Mouse (Mus musculus) hematopoietic stem cell, adult 5-6 weeks (primary cell): ENCODE results near the gene Sdccag8. TPM values are rescaled to one million over a fixed set of nuclear protein-coding genes. Genes with fewer than 3 reads are reported as not detected.

Source experiments
- ATAC-seq, 2 experiments: fragments of 125-278 bp in 1 of 2; replicated peaks in 1 of 2; 2 replicates each; pipeline ENCODE4 v1.8.0; 2016 to 2017; ENCODE audit warnings: inconsistent platforms in 2 of 2, mild to moderate bottlenecking in 2 of 2, moderate number of reproducible peaks in 2 of 2, low read depth in 1 of 2, moderate TSS enrichment in 1 of 2; ENCODE audit not compliant: low FRiP score in 2 of 2, poor library complexity in 2 of 2, severe bottlenecking in 2 of 2, insufficient read depth in 1 of 2, low TSS enrichment in 1 of 2
- total RNA-seq: library from RNA; stranded (forward); fragments of 172-1452, 232-1000 nt; gene quantifications from 2 replicates; pipeline ENCODE4 v1.2.3, GENCODE M21; 2017

Gene Sdccag8
- total RNA-seq, 1 experiment from 2014 or later: 36.5 TPM

DNA sequence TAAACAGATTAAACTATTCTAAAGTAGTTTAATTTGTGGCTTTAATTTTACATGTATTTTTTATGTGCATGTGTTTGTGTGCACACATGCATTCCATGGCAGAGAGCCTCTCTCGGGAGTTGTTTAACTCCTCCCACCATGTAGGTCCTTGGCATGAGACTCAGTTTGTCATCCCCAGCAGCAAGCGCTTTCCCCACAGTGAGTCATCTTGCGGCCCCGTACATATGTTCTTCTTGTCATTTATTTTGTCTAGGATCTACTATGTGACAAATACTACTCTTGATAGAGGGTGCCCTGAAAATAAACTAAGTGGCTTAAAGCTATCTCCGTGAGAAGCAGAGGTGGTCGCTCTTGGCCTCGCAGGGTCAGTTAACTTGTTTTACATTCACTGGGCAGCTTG, 36.9 kb downstream of the Sdccag8 start:
- no peak for ATAC-seq

DNA sequence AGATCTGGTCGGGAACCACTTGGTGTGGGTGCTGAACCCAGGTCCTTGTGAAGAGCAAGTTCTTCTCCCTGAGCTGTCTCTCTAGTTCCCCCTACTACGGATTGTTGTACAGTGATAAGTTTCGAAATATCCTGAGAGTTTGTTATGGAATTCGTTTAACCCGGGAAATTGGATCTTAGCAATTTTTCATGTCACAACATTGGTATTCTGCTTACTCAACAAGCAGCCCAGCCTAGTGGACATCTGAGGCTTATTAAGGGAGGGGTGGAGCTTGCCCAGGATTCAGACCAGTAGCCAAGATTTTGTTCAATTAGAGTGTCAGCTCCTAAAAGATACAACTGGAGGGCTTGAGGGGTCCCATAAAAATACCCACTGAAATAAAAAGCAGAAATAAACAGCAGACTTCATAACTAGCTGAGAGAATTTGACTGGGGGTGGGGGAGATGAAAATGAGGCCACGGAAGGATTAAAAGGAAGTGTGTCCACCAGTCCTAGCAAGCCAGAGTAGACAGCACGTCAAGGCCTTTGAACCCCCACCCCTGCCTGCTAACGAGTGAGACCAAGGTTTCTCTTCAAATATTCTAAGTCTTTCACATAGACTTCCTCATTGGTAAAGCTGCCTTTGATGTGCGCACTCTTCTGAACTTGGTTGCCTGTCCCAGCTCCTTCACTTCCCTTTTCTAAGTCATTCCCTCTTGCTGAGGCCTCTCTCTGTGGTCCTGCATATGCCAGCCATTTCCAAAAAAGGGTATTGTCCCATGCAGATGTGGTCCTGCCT, 38.5 kb downstream of the Sdccag8 start:
- peak; percentile 49 to 69; a peak in 3 of 4 replicates for ATAC-seq

DNA sequence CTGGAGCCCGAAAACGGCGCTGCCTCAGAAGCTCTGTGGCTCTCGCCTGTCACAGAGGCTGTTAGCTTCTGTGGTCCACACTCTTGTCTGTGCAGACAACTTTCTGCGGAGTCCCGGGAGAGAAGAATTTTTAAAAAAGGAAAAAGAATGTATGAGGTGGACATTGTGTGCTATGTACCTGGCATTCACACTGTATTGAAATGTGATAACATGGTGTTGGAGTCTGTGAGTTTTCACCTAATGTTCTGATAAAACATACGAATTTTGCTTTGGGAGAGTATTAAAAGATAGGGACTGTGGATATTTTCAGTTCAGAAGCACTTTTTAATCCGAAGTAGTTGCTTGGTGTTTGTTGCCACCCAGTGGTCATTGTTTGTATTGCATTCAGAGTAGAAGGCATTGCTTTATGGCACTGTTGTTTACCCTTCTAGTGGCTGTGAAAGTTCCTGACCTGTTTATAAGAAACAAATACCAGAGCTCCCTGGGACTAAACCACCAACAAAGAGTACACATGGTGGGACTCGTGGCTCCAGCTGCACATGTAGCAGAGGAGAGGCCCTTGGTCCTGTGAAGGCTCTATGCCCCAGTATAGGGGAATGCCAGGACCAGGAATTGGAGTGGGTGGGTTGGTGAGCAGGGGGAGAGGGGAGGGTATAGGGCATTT, 47.7 kb downstream of the Sdccag8 start:
- peak; percentile 56 to 75; a peak in 3 of 4 replicates for ATAC-seq

DNA sequence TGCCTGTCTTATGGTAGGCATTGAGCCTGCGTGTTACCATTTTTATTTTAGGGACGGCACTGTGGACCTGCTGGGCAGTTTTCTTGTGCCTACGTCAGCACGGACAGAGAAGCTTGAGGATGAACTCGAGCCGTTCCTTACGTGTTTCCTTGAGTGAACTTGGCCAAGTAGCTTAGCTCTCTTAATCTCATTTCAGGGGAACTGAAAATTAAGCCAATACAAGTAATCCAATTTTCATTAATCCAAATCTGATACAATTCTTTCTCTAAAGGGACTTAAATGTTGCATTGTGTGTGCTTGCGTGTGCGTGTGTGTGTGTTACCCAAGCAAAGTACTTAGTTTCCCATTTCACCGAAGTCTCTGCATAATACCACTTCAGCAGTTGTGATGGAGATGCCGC, 56.0 kb downstream of the Sdccag8 start:
- no peak for ATAC-seq

DNA sequence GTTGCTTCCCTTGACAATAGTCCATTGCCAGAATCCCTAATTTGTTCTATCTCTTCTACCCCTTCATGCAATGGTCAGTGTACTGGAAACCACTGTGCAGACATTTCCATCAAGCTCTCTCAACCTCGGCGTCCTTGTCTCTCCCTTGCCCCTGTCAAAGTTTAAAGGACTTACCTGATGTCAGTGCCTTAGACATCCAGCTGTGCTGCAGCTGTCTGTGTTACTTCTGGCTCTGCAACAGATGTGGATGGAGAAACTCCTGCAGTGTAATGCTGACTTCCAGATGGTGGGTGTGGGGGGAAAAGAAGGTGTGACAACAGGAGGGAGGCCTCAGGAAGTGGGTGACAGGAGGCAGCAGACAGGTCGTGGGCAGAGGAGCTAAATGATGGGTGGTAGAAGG, 57.5 kb downstream of the Sdccag8 start:
- no peak for ATAC-seq

DNA sequence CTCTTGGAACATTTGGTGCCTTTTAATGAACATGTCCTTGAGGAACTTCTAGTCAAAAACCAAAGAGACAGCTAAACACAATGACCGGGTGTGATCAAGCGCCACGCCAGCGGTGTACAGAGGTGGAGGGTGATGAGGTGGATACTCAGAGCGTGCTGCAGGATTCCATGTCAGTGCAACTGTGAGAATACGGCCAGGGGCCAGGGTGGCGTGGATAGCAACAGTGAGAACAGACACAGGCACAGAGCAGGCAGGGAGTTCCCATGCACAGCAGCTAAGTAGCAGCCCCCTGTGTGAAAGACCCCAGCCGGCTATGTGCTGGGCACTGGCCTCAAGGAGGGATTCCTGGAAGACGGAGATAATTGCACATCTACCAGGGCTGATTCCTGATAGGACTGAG, 59.0 kb downstream of the Sdccag8 start:
- ATAC-seq: no peak

DNA sequence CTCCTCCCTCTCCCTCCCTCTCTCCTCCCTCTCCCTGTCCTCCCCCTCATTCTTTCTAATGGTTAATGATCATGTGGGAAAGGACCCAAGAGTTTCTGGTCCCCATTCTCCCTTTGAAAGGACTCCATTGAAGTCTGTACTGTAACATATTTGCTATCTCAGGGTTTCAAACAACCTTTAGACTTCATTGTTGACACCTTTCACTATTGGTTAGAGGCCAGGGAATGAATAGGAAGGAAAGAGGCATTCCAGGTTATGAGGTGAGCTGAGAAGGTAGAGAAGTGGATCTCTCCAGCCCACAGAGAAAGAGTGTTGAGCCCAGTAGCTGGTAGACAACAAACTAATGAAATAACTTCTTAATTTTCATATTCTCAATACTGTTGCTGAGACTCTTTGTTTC, 59.7 kb downstream of the Sdccag8 start:
- ATAC-seq: no peak

DNA sequence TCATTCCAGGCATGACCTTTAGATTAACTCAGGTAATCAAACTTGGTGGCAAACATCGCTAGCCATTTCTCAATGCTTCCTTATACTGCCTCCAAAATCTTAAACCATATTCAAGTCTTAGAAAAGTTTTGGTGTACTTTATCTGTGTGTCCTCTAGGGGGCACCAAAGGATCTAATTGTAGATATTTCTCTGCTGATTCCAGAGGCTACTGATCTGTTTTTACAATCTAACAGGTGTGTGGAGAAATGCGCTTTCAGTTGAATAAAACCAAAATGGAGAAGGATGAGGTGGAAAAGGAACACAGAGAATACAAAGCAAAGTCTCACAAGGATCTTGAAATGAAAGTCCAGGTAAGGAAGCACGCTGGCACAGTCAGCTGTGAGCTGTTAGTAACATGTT, 63.3 kb downstream of the Sdccag8 start:
- peak; percentile 37 to 64; a peak in 1 of 4 replicates for ATAC-seq

DNA sequence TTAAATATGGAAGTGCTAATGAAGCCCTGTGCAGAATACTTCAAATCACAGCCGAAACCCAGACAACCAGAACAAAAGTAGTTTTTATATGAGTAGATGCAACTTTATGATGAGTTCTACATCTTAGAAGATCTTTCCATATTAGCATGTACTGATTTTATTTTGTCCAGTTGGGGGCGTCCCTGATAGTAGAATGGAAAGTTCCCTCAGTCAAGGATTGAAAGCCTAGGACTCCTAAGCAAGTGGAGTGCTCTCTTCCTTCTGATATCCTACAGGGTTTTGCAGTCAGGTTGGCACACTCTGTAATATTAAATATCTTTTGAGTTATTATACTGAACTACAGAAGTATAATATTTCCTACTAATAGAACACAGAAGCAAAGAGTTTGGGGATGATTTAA, 64.5 kb downstream of the Sdccag8 start:
- no peak for ATAC-seq

DNA sequence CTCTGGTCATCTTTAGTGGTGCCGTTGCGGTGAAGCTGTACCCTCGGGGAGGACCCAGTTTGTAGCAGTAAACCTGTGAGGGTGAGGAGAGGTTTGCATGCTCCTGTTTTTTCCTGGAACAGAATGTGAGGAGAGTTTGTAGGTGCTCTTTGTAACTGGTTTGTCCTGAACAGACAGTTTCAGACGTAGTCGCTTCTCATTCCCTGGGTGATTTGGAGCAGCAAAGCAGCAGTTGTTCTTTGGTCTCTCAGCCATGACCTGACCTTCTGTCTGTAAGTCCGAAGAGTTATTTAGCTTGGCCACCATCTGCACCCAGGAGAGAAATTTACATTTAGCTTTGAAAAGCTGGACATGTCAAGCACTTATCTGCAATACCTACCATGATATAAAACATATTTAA, 65.2 kb downstream of the Sdccag8 start:
- ATAC-seq: no peak

DNA sequence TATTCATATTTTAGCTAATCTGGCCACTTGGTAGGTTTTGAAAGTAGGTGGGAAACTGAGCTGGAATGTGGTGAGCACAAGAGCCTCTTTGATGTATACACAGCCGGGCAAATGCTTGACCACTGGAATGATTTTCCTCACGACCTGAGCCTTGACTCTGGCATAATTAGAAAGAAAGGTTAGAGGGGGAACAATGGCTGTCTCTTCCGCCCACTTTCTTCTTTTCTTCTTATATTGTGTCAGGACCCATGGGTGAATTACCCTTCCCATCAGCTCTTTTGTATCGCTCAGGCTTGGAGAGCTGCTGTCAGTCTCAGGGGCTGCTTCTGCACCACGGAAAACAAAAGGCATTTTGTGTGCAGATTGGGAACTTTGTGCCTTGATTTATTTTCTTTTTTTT, 65.6 kb downstream of the Sdccag8 start:
- no peak for ATAC-seq

DNA sequence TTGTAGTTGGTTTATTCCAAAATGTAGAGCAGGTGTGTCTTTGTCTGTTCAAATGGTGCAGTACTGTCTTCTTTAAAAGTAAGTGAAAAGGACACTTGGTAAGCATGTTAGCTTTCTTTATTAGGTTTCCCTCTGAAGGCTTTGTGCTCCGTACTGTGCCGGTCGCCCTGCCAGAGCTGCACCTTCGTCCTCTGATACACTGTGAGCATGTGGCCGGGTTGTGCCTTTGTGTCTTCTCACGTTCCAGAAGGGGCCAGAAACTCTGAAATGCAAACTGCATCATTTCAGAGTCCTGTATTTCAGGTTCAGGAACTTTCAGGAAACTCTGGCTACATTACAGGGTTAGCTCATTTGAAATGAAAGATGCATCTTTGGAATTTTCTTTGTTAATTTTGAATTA, 66.5 kb downstream of the Sdccag8 start:
- no peak for ATAC-seq

DNA sequence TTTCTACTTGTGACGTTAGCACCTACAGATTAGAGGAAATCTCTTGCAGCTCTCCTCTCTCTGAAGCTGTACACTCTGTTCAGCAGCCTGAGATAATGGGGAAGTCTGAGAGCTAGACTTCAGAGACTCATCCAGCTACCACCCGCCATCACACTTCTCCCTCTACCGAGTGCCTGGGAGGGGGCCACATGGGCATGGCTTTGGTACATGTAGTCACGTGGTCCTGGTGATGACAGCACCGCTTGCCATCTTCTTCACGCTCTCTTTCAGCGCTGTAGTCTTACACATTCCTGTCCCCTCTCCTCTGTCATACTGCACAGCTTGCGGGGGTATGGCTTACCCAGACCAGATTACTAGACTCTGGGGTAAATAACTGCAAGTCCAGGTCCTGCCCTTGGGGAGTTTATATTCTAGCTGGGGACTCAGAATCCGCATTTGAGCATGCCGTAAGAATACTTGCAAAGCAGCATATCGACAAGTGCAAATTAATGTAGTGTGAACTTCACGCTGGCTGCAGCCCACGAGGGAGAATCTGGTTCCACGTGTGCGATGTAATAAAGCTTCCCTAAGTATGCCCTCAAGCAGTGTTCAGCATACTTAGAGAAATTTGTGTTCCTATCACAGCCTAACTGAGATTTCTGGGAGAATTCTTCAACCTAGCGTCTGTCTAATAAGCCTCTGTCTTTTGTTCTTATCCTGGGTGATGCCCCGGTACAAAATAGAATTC, 70.9 kb downstream of the Sdccag8 start:
- ATAC-seq: no peak

DNA sequence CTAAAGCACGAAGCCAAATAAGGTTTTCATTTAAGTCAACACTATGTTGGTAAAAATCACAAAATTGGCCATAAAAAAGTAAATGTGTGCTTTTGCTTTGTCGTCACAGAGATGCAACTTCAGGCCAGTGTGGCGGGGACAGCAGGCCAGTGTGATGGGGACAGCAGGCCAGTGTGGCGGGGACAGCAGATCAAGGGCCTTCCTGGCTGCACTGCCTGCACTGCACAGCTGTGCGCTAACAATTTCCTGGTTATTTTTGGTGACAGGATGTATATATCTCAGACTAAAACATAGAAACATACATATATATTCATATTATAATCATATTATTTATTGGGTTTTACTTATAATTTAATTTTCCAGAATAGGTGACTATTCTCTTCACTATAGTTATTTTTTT, 71.5 kb downstream of the Sdccag8 start:
- no peak for ATAC-seq

DNA sequence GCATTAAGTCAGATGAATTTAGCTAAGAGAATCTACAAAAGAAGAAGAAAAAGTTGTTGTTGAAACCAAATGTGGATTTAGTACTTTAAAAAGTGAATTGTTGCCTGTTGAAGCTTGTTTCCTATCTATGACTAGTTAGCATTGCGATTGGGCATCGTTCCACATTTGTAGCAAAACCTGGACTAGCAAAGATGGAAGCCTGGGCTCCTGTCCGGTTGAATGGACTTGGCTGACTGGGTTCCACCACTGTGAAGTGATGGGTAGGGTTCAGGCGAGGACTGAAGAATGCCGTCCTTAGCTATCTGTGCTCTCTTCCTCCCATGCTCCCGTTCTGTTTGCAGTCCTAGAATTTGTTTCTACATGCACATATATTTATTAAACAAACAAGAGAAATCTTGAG, 89.3 kb downstream of the Sdccag8 start:
- ATAC-seq: no peak

DNA sequence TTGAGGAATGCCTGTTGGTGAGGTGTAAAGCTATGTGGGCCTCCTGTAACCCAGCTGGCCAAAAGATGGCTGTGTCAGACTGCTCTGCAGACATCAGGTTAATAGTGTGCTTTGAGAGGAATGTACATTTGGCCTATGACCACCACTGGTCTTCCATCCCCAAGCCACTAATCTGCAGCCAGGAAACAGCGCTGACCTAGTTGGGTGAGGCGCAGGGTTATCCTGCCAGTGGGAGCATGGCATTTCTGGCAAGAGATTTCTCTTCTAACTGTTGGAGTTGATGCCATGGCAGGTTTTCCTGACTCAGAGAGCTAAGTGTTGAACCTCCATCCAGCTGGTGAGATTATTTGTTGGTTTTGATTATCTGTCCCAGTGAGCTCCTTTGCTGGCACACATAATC, 101.5 kb downstream of the Sdccag8 start:
- ATAC-seq: no peak

DNA sequence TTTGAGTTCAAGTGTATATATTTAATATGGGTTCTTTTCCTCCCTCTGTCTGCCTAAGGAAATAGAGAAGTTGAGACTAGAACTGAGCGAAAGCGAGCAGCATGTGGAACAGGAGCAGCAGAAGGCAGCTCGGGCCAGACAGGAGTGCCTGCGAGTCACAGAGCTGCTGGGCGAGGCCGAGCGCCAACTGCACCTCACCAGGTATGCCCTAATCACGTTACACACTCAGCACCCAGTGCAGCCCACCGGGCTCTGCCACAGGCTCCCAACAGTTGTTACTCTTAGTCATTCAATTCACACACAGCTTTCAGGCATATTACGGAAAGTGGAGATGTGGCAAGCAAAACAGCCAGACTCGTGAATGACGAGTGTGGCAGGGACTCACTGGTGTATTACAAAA, 105.0 kb downstream of the Sdccag8 start:
- no peak for ATAC-seq

DNA sequence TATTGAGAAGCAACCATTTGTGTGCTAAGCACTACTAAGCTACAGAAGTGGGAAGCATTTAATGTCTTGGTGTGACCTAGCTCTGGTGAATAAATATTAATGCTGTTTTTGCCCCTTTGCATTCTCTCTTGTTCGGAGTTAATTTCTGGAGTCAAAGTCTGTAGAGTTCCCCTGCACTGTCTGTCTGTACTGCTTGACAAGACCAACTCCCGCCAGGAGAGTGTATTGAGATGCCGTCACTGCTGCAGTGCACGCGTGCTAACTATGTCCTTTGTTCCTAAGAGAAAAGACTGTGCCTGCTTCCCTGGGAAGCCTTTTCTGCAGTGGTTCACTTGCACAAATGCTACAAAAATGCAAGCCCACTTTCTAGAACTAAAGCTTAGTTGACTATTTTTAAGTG, 108.4 kb downstream of the Sdccag8 start:
- ATAC-seq: no peak
